In the genomic region with DNA sequence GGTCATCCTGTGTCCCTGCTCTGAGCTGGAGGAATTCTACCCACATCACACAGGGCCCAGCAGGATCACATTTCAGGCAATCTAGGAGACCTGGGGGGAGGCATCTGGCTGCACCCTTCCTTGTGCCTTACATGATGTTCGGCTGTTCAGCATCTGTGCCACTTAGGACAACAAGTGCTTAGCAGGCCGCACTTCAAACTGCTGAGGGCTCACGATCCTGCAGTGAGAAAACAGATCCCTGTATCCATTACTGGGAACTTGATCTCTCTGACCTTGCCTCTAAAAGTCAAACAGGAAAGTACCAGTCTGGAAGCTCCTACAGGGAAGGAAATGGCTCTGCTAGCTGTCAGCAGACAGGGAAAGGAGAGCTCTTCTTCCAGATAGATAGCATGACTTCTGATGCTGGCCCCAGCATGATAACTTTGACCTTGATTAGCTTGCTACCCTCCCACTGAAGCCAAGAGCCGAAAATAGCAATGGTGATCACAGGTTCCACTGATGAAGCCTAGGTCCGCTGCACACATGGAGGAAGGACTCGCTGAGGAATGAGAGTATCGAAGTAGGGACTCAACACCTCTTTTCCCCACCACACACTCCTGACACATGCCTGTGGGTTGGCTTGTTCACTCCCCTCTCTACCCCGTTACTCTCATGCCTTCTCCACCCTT, we compare ENCODE assay signal across 15 mouse cellular contexts.
DNase-seq lines count a peak whose midpoint lies in the region; ATAC-seq lines count a peak whose summit lies in the region.
"Had no signal": no experiment of that assay in that cellular context is flagged by ENCODE, and none has a peak within 500 bp of the region (broad histone marks: within the 10 kb centered on the region; RNA-seq: fewer than 3 reads in every experiment).

No protein-coding gene starts in this region.

- no peaks in the 10 kb centered on the region for H3K27me3 ChIP-seq in megakaryocyte, embryonic 14.5 days (replicated peaks)
- H3K27me3 ChIP-seq in embryonic facial prominence, embryonic 10.5 days (replicated peaks; ENCODE audit: low read depth, poor library complexity, severe bottlenecking): peaks cover 9% of the 10 kb centered on the region; the same call in 1 of the 2 replicates
- no peaks in the 10 kb centered on the region for H3K27me3 ChIP-seq in heart, embryonic 12.5 days (replicated peaks)
- no peaks in the 10 kb centered on the region for H3K27me3 ChIP-seq in forebrain, embryonic 14.5 days (replicated peaks; ENCODE audit: control insufficient read depth, insufficient read depth, low read length)
- H3K27me3 ChIP-seq: CH12.LX; liver, embryonic 15.5 days; Patski had no signal

- H3K36me3 ChIP-seq in megakaryocyte, embryonic 14.5 days (replicated peaks; ENCODE audit: low read length): no peaks in the 10 kb centered on the region
- no peaks in the 10 kb centered on the region for H3K36me3 ChIP-seq in embryonic facial prominence, embryonic 10.5 days (replicated peaks)
- no peaks in the 10 kb centered on the region for H3K36me3 ChIP-seq in heart, embryonic 12.5 days
- no peaks in the 10 kb centered on the region for H3K36me3 ChIP-seq in forebrain, embryonic 14.5 days (ENCODE audit: control insufficient read depth, insufficient read depth, low read length)
- H3K36me3 ChIP-seq: liver, embryonic 15.5 days had no signal

- no peaks in the 10 kb centered on the region for H3K4me1 ChIP-seq in megakaryocyte, embryonic 14.5 days
- peaks cover 26% of the 10 kb centered on the region for H3K4me1 ChIP-seq in embryonic facial prominence, embryonic 10.5 days
- H3K4me1 ChIP-seq in heart, embryonic 12.5 days (replicated peaks): peaks cover 43% of the 10 kb centered on the region
- H3K4me1 ChIP-seq in forebrain, embryonic 14.5 days (ENCODE audit: control insufficient read depth, insufficient read depth, low read length): no peaks in the 10 kb centered on the region
- H3K4me1 ChIP-seq: liver, embryonic 15.5 days had no signal

- H3K27ac ChIP-seq in embryonic facial prominence, embryonic 10.5 days (replicated peaks): no peak overlapping the region; the same call in 1 of the 2 replicates
- peak overlapping the region; percentile 77 for H3K27ac ChIP-seq in heart, embryonic 12.5 days (ENCODE audit: poor library complexity, severe bottlenecking)
- no peak overlapping the region for H3K27ac ChIP-seq in forebrain, embryonic 14.5 days (ENCODE audit: low read depth, low read length)
- H3K27ac ChIP-seq: liver, embryonic 15.5 days; macrophage had no signal

- peak; percentile 63 for DNase-seq in embryonic facial prominence, embryonic 10.5 days (ENCODE audit: low spot score)
- DNase-seq in yolk sac, embryonic 10.5 days (ENCODE audit: low spot score): peak; percentile 26
- no peak for DNase-seq in right cerebral cortex, adult 18-20 months
- no peak for DNase-seq in forebrain, embryonic 14.5 days (ENCODE audit: low spot score)
- DNase-seq: adrenal gland, postnatal 25 days; cerebellum, postnatal 14 days; right cerebral cortex, postnatal 4 days had no signal

- no peak overlapping the region for H3K4me2 ChIP-seq in heart, embryonic 12.5 days
- H3K4me2 ChIP-seq in forebrain, embryonic 14.5 days (ENCODE audit: low read length): no peak overlapping the region
- H3K4me2 ChIP-seq: liver, embryonic 15.5 days had no signal

- H3K9me3 ChIP-seq in megakaryocyte, embryonic 14.5 days: peaks cover 38% of the 10 kb centered on the region
- H3K9me3 ChIP-seq in embryonic facial prominence, embryonic 10.5 days: no peaks in the 10 kb centered on the region
- H3K9me3 ChIP-seq in heart, embryonic 12.5 days (replicated peaks): no peaks in the 10 kb centered on the region
- H3K9me3 ChIP-seq in forebrain, embryonic 14.5 days (replicated peaks; ENCODE audit: control insufficient read depth, low read length): no peaks in the 10 kb centered on the region
- H3K9me3 ChIP-seq: liver, embryonic 15.5 days had no signal

- H3K9ac ChIP-seq in heart, embryonic 12.5 days: no peak overlapping the region
- no peak overlapping the region for H3K9ac ChIP-seq in forebrain, embryonic 14.5 days (ENCODE audit: low read length)
- H3K9ac ChIP-seq: liver, embryonic 15.5 days had no signal

- peak overlapping the region; percentile 10 for H3K4me3 ChIP-seq in megakaryocyte, embryonic 14.5 days (replicated peaks)
- no peak overlapping the region for H3K4me3 ChIP-seq in embryonic facial prominence, embryonic 10.5 days
- no peak overlapping the region for H3K4me3 ChIP-seq in heart, embryonic 12.5 days
- no peak overlapping the region for H3K4me3 ChIP-seq in forebrain, embryonic 14.5 days (ENCODE audit: low read depth, low read length)
- H3K4me3 ChIP-seq: liver, embryonic 15.5 days had no signal

- 59% methylated on average over 8 of the region's 8 CpGs for WGBS in embryonic facial prominence, embryonic 10.5 days
- 15% methylated on average over 8 of the region's 8 CpGs for WGBS in heart, embryonic 12.5 days
- WGBS in forebrain, embryonic 14.5 days: 81% methylated on average over 8 of the region's 8 CpGs

- ATAC-seq in megakaryocyte, adult 5-6 weeks (ENCODE audit: poor library complexity, severe bottlenecking): no peak
- peak; percentile 66 for ATAC-seq in heart, embryonic 12.5 days (ENCODE audit: insufficient number of reproducible peaks, low FRiP score)
- no peak for ATAC-seq in forebrain, embryonic 14.5 days
- ATAC-seq: intestine, postnatal 0 days; Patski had no signal

Comparison
In these comparisons a context has a peak if more than half of its experiments do, and no peak if none do; other contexts are left out.
1. DNase-seq: peak in embryonic facial prominence, embryonic 10.5 days (single experiment) and yolk sac, embryonic 10.5 days (single experiment); none in right cerebral cortex, adult 18-20 months (single experiment) and forebrain, embryonic 14.5 days (single experiment).